Mouse (Mus musculus) MEL-GATA-1-ER (cell line): ENCODE measurements around the gene Kpna1.

Source experiments
- DNase-seq: peaks from one replicate; pipeline ENCODE4 v3.0.0-alpha.2; 2012; ENCODE audit warnings: low read depth; ENCODE audit errors: extremely low read depth

Gene Kpna1

GRCm38 (mm10) chr16:36069819-36070575 lies 91.4 kb downstream of the Kpna1 start:
- DNase-seq, result no peak

DNA sequence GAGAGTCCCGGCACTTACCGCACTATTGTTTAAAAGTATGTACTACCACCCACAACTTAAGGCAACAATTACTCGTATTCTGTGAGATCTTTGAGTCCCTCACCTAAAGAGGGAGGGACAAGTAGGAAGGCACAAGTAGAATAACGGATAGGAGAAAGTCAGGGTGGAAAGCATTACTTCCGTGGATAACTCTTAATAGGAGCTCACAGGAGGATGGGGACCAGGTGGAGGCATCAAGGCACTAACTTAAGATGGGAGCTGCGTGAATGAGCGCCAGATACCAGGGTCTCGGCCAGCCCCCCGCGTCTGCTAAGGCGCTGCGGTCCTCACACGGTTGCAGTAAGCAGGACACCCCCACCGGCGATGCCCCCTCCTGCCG lies 92.5 kb downstream of the Kpna1 start:
- no peak for DNase-seq

DNA sequence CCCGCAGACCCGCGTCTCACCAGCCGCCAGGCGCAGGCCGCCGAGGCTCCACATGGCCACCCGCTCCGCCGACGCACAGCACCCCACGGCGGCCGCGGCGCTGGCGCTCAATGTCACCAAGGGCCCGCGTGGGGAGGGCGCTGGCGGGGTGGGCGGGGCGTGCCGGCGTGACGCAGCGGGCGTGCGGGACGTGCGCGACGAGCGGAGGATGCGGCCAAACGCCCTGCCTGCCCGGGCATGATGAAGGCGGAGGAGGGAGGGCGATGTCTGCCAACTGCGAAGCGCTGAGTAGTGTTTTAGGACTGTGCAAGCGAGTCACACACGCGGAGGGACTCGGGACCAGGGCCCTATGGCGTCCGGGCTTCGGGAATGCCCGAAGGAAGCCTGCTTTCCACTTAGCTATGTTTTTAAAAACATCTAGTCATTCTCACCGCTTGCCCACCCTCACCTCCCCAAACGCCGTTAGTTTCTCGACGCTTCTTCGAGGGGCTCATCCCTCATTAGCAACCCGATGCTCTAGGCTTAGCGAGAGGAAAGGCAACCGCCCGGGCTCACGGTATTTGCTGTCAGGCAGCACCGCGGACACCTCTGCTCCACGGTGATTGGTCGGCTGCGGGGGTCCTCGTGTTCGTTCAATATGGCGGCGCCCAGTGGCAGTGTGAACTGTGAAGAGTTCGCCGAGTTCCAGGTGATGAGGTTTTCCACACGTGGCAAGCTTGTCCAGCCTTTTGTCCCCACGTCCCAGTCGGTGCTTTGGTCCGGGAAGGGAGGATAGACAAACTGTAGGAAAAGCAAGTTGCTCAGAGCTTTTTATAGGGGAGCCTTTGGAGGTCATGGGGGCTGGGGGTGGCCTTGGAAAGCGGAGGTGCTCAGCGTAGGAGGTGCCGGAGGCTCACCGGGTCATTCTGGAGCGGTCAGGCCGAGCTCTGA lies 93.2 kb downstream of the Kpna1 start, which contains the start of the genes Fam162a and Ccdc58:
Fam162a (minus strand) TSS at position 145 of the 930 bp plus-strand sequence.
Ccdc58 (plus strand) TSS at position 236 of the 930 bp plus-strand sequence.
- DNase-seq, result peak; percentile 74

DNA sequence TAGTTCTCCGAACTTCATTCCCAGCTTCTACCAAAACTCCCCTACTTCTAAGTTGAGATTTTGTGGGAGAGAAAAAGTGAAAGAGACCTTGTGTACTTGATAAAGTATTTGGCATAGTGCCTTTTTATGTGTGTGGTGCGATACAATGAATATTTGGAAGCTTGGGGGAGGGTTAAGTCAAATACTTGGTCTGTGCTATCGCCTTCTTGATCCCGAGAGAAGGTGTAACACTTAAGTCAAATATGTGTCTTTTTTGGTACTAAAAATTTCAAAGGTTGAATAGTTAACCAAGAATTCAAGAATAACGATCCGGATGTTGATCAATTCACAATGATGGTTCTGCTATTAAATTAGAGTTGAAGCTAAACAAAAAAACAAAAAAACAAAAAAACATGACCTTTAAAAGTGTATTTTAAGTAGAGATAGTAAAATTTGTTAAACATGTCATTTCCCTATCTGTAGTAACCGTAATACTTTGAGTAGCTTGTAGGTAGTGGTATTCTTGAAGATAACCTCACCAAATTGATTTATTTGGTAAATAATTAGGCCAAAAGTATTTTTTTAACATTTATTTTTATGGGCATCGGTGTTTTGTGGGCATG lies 94.0 kb downstream of the Kpna1 start:
- DNase-seq, result no peak

- DNase-seq, result no peak
These were observed 96.2 kb downstream of the Kpna1 start for GRCm38 (mm10) chr16:36074772-36075171.

DNA sequence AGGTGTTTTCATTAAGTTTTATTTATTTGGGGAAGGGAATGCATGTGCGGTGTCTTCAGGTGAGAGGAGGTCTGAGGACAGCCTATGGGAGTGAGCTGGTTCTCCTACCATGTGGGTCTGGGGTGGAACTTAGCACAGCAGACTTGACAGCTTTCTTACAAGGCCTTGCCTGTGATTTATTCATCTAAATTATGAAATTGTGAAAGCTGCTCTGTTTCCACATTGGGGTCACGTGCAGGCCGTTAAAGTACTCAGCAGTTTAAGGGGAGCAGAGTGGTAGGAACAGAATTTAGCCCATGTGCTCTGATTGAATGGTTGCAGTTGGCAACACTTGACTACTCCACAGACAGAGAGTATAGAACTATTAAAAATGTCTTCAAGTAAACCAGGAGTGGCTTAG lies 101.4 kb downstream of the Kpna1 start:
- DNase-seq, result no peak
